In genomic region chr3:96904851-96905541, GRCm38 (mm10) we compare ENCODE assay signal across 8 mouse cellular contexts. TPM values are rescaled to one million over a fixed set of nuclear protein-coding genes. Genes with fewer than 3 reads are reported as not detected.
DNase-seq lines count a peak whose midpoint lies in the region; ATAC-seq and TF ChIP-seq lines count a peak whose summit lies in the region.

TSS of gene Gpr89 (minus strand) at chr3:96905346.

- 1% methylated on average over 40 of the region's 40 CpGs for WGBS in kidney, embryonic 14.5 days
- under 1% methylated on average over 40 of the region's 40 CpGs for WGBS in limb, embryonic 15.5 days

- H3K27ac ChIP-seq in bone marrow macrophage, adult 2 months (ENCODE audit: insufficient read depth, low read depth, low read length): peak within 1 kb of the TSS; percentile 46
- no peak within 1 kb of the TSS for H3K27ac ChIP-seq in embryonic fibroblast, embryonic 13.5 days (ENCODE audit: insufficient read depth, low read length)
- H3K27ac ChIP-seq in kidney, embryonic 14.5 days (ENCODE audit: low read depth, low read length): no peak within 1 kb of the TSS
- no peak within 1 kb of the TSS; the same call in 1 of the 2 replicates for H3K27ac ChIP-seq in limb, embryonic 15.5 days

- peak within 1 kb of the TSS; percentile 83 for H3K9ac ChIP-seq in kidney, embryonic 14.5 days (ENCODE audit: low read depth, low read length)
- peak within 1 kb of the TSS; percentile 89 for H3K9ac ChIP-seq in limb, embryonic 15.5 days

- ATAC-seq in kidney, embryonic 14.5 days (ENCODE audit: low FRiP score, low TSS enrichment): peak; percentile 98
- peak; percentile 86 for ATAC-seq in limb, embryonic 15.5 days (ENCODE audit: insufficient number of reproducible peaks, low FRiP score, low TSS enrichment, low read depth)

- H3K36me3 ChIP-seq in kidney, embryonic 14.5 days (ENCODE audit: control insufficient read depth, insufficient read depth, low read length): no peaks in the 10 kb centered on the region
- no peaks in the 10 kb centered on the region for H3K36me3 ChIP-seq in limb, embryonic 15.5 days

- H3K9me3 ChIP-seq in kidney, embryonic 14.5 days (ENCODE audit: control insufficient read depth, low read length): no peaks in the 10 kb centered on the region
- H3K9me3 ChIP-seq in limb, embryonic 15.5 days: no peaks in the 10 kb centered on the region

- H3K27me3 ChIP-seq in kidney, embryonic 14.5 days (ENCODE audit: control insufficient read depth, insufficient read depth, low read length): no peaks in the 10 kb centered on the region
- peaks cover 16% of the 10 kb centered on the region; the same call in 1 of the 2 replicates for H3K27me3 ChIP-seq in limb, embryonic 15.5 days

- peaks cover 18% of the 10 kb centered on the region for H3K4me1 ChIP-seq in bone marrow macrophage, adult 2 months (ENCODE audit: control insufficient read depth, insufficient read depth, low read length)
- H3K4me1 ChIP-seq in embryonic fibroblast, embryonic 13.5 days (ENCODE audit: control insufficient read depth, insufficient read depth, low read length): peaks cover 3% of the 10 kb centered on the region; the same call in 1 of the 2 replicates
- no peaks in the 10 kb centered on the region; the same call in 1 of the 2 replicates for H3K4me1 ChIP-seq in kidney, embryonic 14.5 days (ENCODE audit: control insufficient read depth, insufficient read depth, low read length)
- H3K4me1 ChIP-seq in limb, embryonic 15.5 days: peaks cover 4% of the 10 kb centered on the region; the same call in 1 of the 2 replicates

- H3K4me2 ChIP-seq in kidney, embryonic 14.5 days (replicated peaks; ENCODE audit: low read depth, low read length): peak within 1 kb of the TSS; percentile 90
- peak within 1 kb of the TSS; percentile 87 for H3K4me2 ChIP-seq in limb, embryonic 15.5 days

- peak; percentile 95 for DNase-seq in A20 (ENCODE audit: low read depth, low spot score)
- peak; percentile 90 to 94 for DNase-seq in heart, adult 9 months (ENCODE audit: low spot score in 2 of 2)
- peak; percentile 79 to 85 for DNase-seq in monocyte, adult 2 months (ENCODE audit: low read depth in 1 of 2, low spot score in 2 of 2)
- DNase-seq in spleen, postnatal 36 days (ENCODE audit: low spot score in 2 of 2): peak; percentile 91

- H3K4me3 ChIP-seq in bone marrow macrophage, adult 2 months (ENCODE audit: insufficient read depth, low read length): peak within 1 kb of the TSS; percentile 72
- H3K4me3 ChIP-seq in embryonic fibroblast, embryonic 13.5 days (ENCODE audit: insufficient read depth, low read length): peak within 1 kb of the TSS; percentile 94
- H3K4me3 ChIP-seq in kidney, embryonic 14.5 days (ENCODE audit: low read length): peak within 1 kb of the TSS; percentile 99
- peak within 1 kb of the TSS; percentile 97 for H3K4me3 ChIP-seq in limb, embryonic 15.5 days

- no peak for TF ChIP-seq CTCF in bone marrow macrophage, adult 2 months (IDR thresholded peaks at IDR 0.05; ENCODE audit: low read depth, low read length)
- TF ChIP-seq CTCF in embryonic fibroblast, embryonic 13.5 days (IDR thresholded peaks at IDR 0.05; ENCODE audit: borderline replicate concordance, insufficient read depth, low read length): no peak

- TF ChIP-seq POLR2A in bone marrow macrophage, adult 2 months (IDR thresholded peaks at IDR 0.05; ENCODE audit: borderline replicate concordance, low read depth, low read length): no peak
- peak; percentile 78 for TF ChIP-seq POLR2A in embryonic fibroblast, embryonic 13.5 days (IDR thresholded peaks at IDR 0.05; ENCODE audit: low read depth, low read length)

RNA-seq across cellular contexts. Expression of gene Gpr89, which starts in this region (rescaled TPM):
- 21.4 and 22.8 TPM in 2 replicates for polyA plus RNA-seq in bone marrow macrophage, adult 2 months (2012; ENCODE audit: insufficient read depth, insufficient read length, missing spikeins)
- polyA plus RNA-seq in embryonic fibroblast, embryonic 13.5 days (2011; ENCODE audit: insufficient read length, low read depth, missing spikeins): 28.9 and 33.4 TPM in 2 replicates
- 47.3 and 50.9 TPM in 2 replicates for polyA plus RNA-seq in kidney, embryonic 14.5 days (2014; fragmentation: Nextera tagmentation; extraction: Ambion mirVana)
- 40.2 and 40.5 TPM in 2 replicates for polyA plus RNA-seq in limb, embryonic 15.5 days (2015; fragmentation: Nextera tagmentation; extraction: Ambion mirVana)
